Mouse (Mus musculus): ENCODE data around the gene Ptprb. TPM values are rescaled to one million over a fixed set of nuclear protein-coding genes. Genes with fewer than 3 reads are reported as not detected.

The Ptprb gene
- total and polyA plus RNA-seq, 3 experiments, result not detected

- Histone ChIP-seq H3K27ac (ENCODE audit: control insufficient read depth, low read depth, low read length) (no peak overlapping the region), H3K4me1 (ENCODE audit: control insufficient read depth in 1 of 2, insufficient read depth in 2 of 2, low read length in 2 of 2) (no peaks in the 10 kb centered on the region), H3K9me3 (replicated peaks; ENCODE audit: insufficient read depth, low read length) (no peaks in the 10 kb centered on the region), H3K79me2 (ENCODE audit: control insufficient read depth, insufficient read depth, low read length, poor library complexity) (no peaks in the 10 kb centered on the region), H3K4me3 (ENCODE audit: control insufficient read depth in 1 of 2, insufficient read depth in 1 of 2, low read depth in 2 of 2, low read length in 2 of 2) (no peak overlapping the region), H3K9ac (ENCODE audit: control insufficient read depth, low read depth, low read length, poor library complexity, severe bottlenecking) (no peak overlapping the region), H3K36me3 (ENCODE audit: control insufficient read depth in 1 of 2, insufficient read depth in 2 of 2, low read length in 2 of 2) (no peaks in the 10 kb centered on the region), H3K27me3 (ENCODE audit: control insufficient read depth in 1 of 2, insufficient read depth in 2 of 2, low read length in 2 of 2) (no peaks in the 10 kb centered on the region)
- TF ChIP-seq SIN3A (IDR thresholded peaks at IDR 0.05; ENCODE audit: low read length), result no peak
- no peak for TF ChIP-seq ZC3H11A (IDR thresholded peaks at IDR 0.05; ENCODE audit: low read depth, low read length)
- no peak for TF ChIP-seq TBP (IDR thresholded peaks at IDR 0.05; ENCODE audit: low read depth, low read length)
- TF ChIP-seq TAL1 (IDR thresholded peaks at IDR 0.05; ENCODE audit: low read length), result no peak
- DNase-seq (ENCODE audit: low read depth, low spot score), result no peak
Observed at GRCm38 (mm10) chr10:116252668-116253067, 22.7 kb upstream of the Ptprb start.

- Histone ChIP-seq H3K4me3 (ENCODE audit: control insufficient read depth in 1 of 2, insufficient read depth in 1 of 2, low read depth in 2 of 2, low read length in 2 of 2) (no peak overlapping the region), H3K79me2 (ENCODE audit: control insufficient read depth, insufficient read depth, low read length, poor library complexity) (no peaks in the 10 kb centered on the region), H3K27ac (ENCODE audit: control insufficient read depth, low read depth, low read length) (no peak overlapping the region), H3K36me3 (ENCODE audit: control insufficient read depth in 1 of 2, insufficient read depth in 2 of 2, low read length in 2 of 2) (no peaks in the 10 kb centered on the region), H3K9ac (ENCODE audit: control insufficient read depth, low read depth, low read length, poor library complexity, severe bottlenecking) (no peak overlapping the region), H3K4me1 (ENCODE audit: control insufficient read depth in 1 of 2, insufficient read depth in 2 of 2, low read length in 2 of 2) (no peaks in the 10 kb centered on the region), H3K9me3 (replicated peaks; ENCODE audit: insufficient read depth, low read length) (no peaks in the 10 kb centered on the region), H3K27me3 (ENCODE audit: control insufficient read depth in 1 of 2, insufficient read depth in 2 of 2, low read length in 2 of 2) (no peaks in the 10 kb centered on the region)
- DNase-seq (ENCODE audit: low read depth, low spot score), result no peak
- TF ChIP-seq NRF1 (IDR thresholded peaks at IDR 0.05; ENCODE audit: insufficient read depth, low read depth, low read length, poor library complexity, severe bottlenecking), result no peak
- no peak for TF ChIP-seq GABPA (IDR thresholded peaks at IDR 0.05; ENCODE audit: low read depth, low read length)
- TF ChIP-seq UBTF (IDR thresholded peaks at IDR 0.05; ENCODE audit: borderline replicate concordance, insufficient read depth, low read depth, low read length), result no peak
Observed at GRCm38 (mm10) chr10:116253972-116254371, 21.4 kb upstream of the Ptprb start.

GRCm38 (mm10) chr10:116259298-116259697 lies 16.0 kb upstream of the Ptprb start:
- no peak overlapping the region for H3K9ac ChIP-seq (ENCODE audit: control insufficient read depth, low read depth, low read length, poor library complexity, severe bottlenecking)
- no peaks in the 10 kb centered on the region for H3K36me3 ChIP-seq (ENCODE audit: control insufficient read depth in 1 of 2, insufficient read depth in 2 of 2, low read length in 2 of 2)

More at GRCm38 (mm10) chr10:116259298-116259697, 16.0 kb upstream of the Ptprb start:
- no peaks in the 10 kb centered on the region for H3K9me3 ChIP-seq (replicated peaks; ENCODE audit: insufficient read depth, low read length)
- no peaks in the 10 kb centered on the region for H3K4me1 ChIP-seq (ENCODE audit: control insufficient read depth in 1 of 2, insufficient read depth in 2 of 2, low read length in 2 of 2)
- no peaks in the 10 kb centered on the region for H3K27me3 ChIP-seq (ENCODE audit: control insufficient read depth in 1 of 2, insufficient read depth in 2 of 2, low read length in 2 of 2)
- no peak overlapping the region for H3K27ac ChIP-seq (ENCODE audit: control insufficient read depth, low read depth, low read length)
- TF ChIP-seq SIN3A (IDR thresholded peaks at IDR 0.05; ENCODE audit: low read length) (no peak), MAZ (IDR thresholded peaks at IDR 0.05; ENCODE audit: low read depth, low read length) (no peak), ELF1 (IDR thresholded peaks at IDR 0.05; ENCODE audit: low read depth, low read length) (no peak), JUND (IDR thresholded peaks at IDR 0.05; ENCODE audit: low read depth, low read length) (no peak), BHLHE40 (IDR thresholded peaks at IDR 0.05; ENCODE audit: borderline replicate concordance, low read depth, low read length) (no peak), ZNF384 (IDR thresholded peaks at IDR 0.05; ENCODE audit: low read depth, low read length) (no peak), GABPA (IDR thresholded peaks at IDR 0.05; ENCODE audit: low read depth, low read length) (no peak), MAX (IDR thresholded peaks at IDR 0.05; ENCODE audit: low read length) (no peak), MAFK (IDR thresholded peaks at IDR 0.05; ENCODE audit: borderline replicate concordance, low read depth, low read length) (no peak)
- no peaks in the 10 kb centered on the region for H3K79me2 ChIP-seq (ENCODE audit: control insufficient read depth, insufficient read depth, low read length, poor library complexity)
- H3K4me3 ChIP-seq (ENCODE audit: control insufficient read depth in 1 of 2, insufficient read depth in 1 of 2, low read depth in 2 of 2, low read length in 2 of 2), result no peak overlapping the region
- no peak for DNase-seq (ENCODE audit: low read depth, low spot score)
